Mouse (Mus musculus): ENCODE measurements at regions not wholly inside any gene's neighbourhood (a gene's known extent, or its start where the extent isn't known, plus 50 kb on each side); places are given as distances from the start of the nearest gene placed in this dataset.

GRCm38 (mm10) chr3:16941146-16941545 lies 934.9 kb upstream of the Gm5150 start:
- no peaks in the 10 kb centered on the region for H3K36me3 ChIP-seq (ENCODE audit: control insufficient read depth, insufficient read depth, low read length)
- H3K9me3 ChIP-seq (ENCODE audit: control insufficient read depth, low read length): no peaks in the 10 kb centered on the region
- no peaks in the 10 kb centered on the region for H3K27me3 ChIP-seq (ENCODE audit: control insufficient read depth, insufficient read depth, low read length)
- H3K27ac ChIP-seq (replicated peaks; ENCODE audit: low read depth, low read length): no peak overlapping the region
- WGBS: 11% methylated on average over 4 of the region's 4 CpGs
- ATAC-seq (ENCODE audit: insufficient number of reproducible peaks, low FRiP score, low TSS enrichment, low read depth) (no peak), DNase-seq (ENCODE audit: low spot score) (no peak)
- no peak overlapping the region for H3K9ac ChIP-seq (ENCODE audit: low read length)
- no peaks in the 10 kb centered on the region for H3K4me1 ChIP-seq (ENCODE audit: control insufficient read depth, insufficient read depth, low read length)
- no peak overlapping the region for H3K4me3 ChIP-seq (ENCODE audit: low read depth, low read length)
- H3K4me2 ChIP-seq (ENCODE audit: low read depth, severe bottlenecking): no peak overlapping the region

GRCm38 (mm10) chr3:16939533-16939932 lies 933.3 kb upstream of the Gm5150 start:
- H3K27ac ChIP-seq (replicated peaks; ENCODE audit: low read depth, low read length): no peak overlapping the region
- WGBS: 89% methylated on average over 6 of the region's 6 CpGs
- no peak for ATAC-seq (ENCODE audit: insufficient number of reproducible peaks, low FRiP score, low TSS enrichment, low read depth)

GRCm38 (mm10) chr3:16939127-16939526 lies 932.9 kb upstream of the Gm5150 start:
- WGBS: 91% methylated on average over 5 of the region's 5 CpGs
- H3K4me2 ChIP-seq (ENCODE audit: low read depth, severe bottlenecking): no peak overlapping the region
- ATAC-seq (ENCODE audit: insufficient number of reproducible peaks, low FRiP score, low TSS enrichment, low read depth): no peak
- H3K4me3 ChIP-seq (ENCODE audit: low read depth, low read length): no peak overlapping the region
- no peak overlapping the region for H3K9ac ChIP-seq (ENCODE audit: low read length)
- H3K4me1 ChIP-seq (ENCODE audit: control insufficient read depth, insufficient read depth, low read length): no peaks in the 10 kb centered on the region
- no peak overlapping the region for H3K27ac ChIP-seq (replicated peaks; ENCODE audit: low read depth, low read length)
- no peaks in the 10 kb centered on the region for H3K36me3 ChIP-seq (ENCODE audit: control insufficient read depth, insufficient read depth, low read length)
- H3K9me3 ChIP-seq (ENCODE audit: control insufficient read depth, low read length): no peaks in the 10 kb centered on the region
- no peak for DNase-seq (ENCODE audit: low spot score)
- H3K27me3 ChIP-seq (ENCODE audit: control insufficient read depth, insufficient read depth, low read length): no peaks in the 10 kb centered on the region

More at GRCm38 (mm10) chr3:16939533-16939932, 933.3 kb upstream of the Gm5150 start:
- no peaks in the 10 kb centered on the region for H3K27me3 ChIP-seq (ENCODE audit: control insufficient read depth, insufficient read depth, low read length)
- H3K9me3 ChIP-seq (ENCODE audit: control insufficient read depth, low read length): no peaks in the 10 kb centered on the region
- H3K4me3 ChIP-seq (ENCODE audit: low read depth, low read length): no peak overlapping the region
- no peaks in the 10 kb centered on the region for H3K36me3 ChIP-seq (ENCODE audit: control insufficient read depth, insufficient read depth, low read length)
- H3K4me2 ChIP-seq (ENCODE audit: low read depth, severe bottlenecking): no peak overlapping the region
- H3K4me1 ChIP-seq (ENCODE audit: control insufficient read depth, insufficient read depth, low read length): no peaks in the 10 kb centered on the region
- DNase-seq (ENCODE audit: low spot score): no peak
- no peak overlapping the region for H3K9ac ChIP-seq (ENCODE audit: low read length)

- Histone ChIP-seq H3K27ac (replicated peaks; ENCODE audit: low read depth, low read length) (no peak overlapping the region), H3K9me3 (ENCODE audit: control insufficient read depth, low read length) (no peaks in the 10 kb centered on the region), H3K27me3 (ENCODE audit: control insufficient read depth, insufficient read depth, low read length) (no peaks in the 10 kb centered on the region), H3K4me3 (ENCODE audit: low read depth, low read length) (no peak overlapping the region), H3K9ac (ENCODE audit: low read length) (no peak overlapping the region), H3K4me1 (ENCODE audit: control insufficient read depth, insufficient read depth, low read length) (no peaks in the 10 kb centered on the region), H3K36me3 (ENCODE audit: control insufficient read depth, insufficient read depth, low read length) (no peaks in the 10 kb centered on the region), H3K4me2 (ENCODE audit: low read depth, severe bottlenecking) (no peak overlapping the region)
- 76% methylated on average over 11 of the region's 11 CpGs for WGBS
- no peak for DNase-seq (ENCODE audit: low spot score)
- no peak for ATAC-seq (ENCODE audit: insufficient number of reproducible peaks, low FRiP score, low TSS enrichment, low read depth)
These were observed 932.3 kb upstream of the Gm5150 start for GRCm38 (mm10) chr3:16938491-16939001.

- DNase-seq (ENCODE audit: low spot score): no peak
- no peak overlapping the region for H3K4me2 ChIP-seq (ENCODE audit: low read depth, severe bottlenecking)
- no peaks in the 10 kb centered on the region for H3K27me3 ChIP-seq (ENCODE audit: control insufficient read depth, insufficient read depth, low read length)
- no peaks in the 10 kb centered on the region for H3K9me3 ChIP-seq (ENCODE audit: control insufficient read depth, low read length)
- WGBS: 62% methylated on average over 3 of the region's 3 CpGs
- no peaks in the 10 kb centered on the region for H3K4me1 ChIP-seq (ENCODE audit: control insufficient read depth, insufficient read depth, low read length)
- no peaks in the 10 kb centered on the region for H3K36me3 ChIP-seq (ENCODE audit: control insufficient read depth, insufficient read depth, low read length)
- no peak overlapping the region for H3K27ac ChIP-seq (replicated peaks; ENCODE audit: low read depth, low read length)
- H3K4me3 ChIP-seq (ENCODE audit: low read depth, low read length): no peak overlapping the region
- no peak for ATAC-seq (ENCODE audit: insufficient number of reproducible peaks, low FRiP score, low TSS enrichment, low read depth)
- H3K9ac ChIP-seq (ENCODE audit: low read length): no peak overlapping the region
These were observed 924.1 kb upstream of the Gm5150 start for GRCm38 (mm10) chr3:16930299-16930698.

- H3K27me3 ChIP-seq (ENCODE audit: control insufficient read depth, insufficient read depth, low read length): no peaks in the 10 kb centered on the region
- no peak for ATAC-seq (ENCODE audit: insufficient number of reproducible peaks, low FRiP score, low TSS enrichment, low read depth)
- no peak for DNase-seq (ENCODE audit: low spot score)
- no peak overlapping the region for H3K4me3 ChIP-seq (ENCODE audit: low read depth, low read length)
- H3K27ac ChIP-seq (replicated peaks; ENCODE audit: low read depth, low read length): no peak overlapping the region
- H3K9me3 ChIP-seq (ENCODE audit: control insufficient read depth, low read length): no peaks in the 10 kb centered on the region
- no peak overlapping the region for H3K9ac ChIP-seq (ENCODE audit: low read length)
- H3K4me1 ChIP-seq (ENCODE audit: control insufficient read depth, insufficient read depth, low read length): no peaks in the 10 kb centered on the region
- no peaks in the 10 kb centered on the region for H3K36me3 ChIP-seq (ENCODE audit: control insufficient read depth, insufficient read depth, low read length)
- H3K4me2 ChIP-seq (ENCODE audit: low read depth, severe bottlenecking): no peak overlapping the region
- WGBS: 90% methylated on average over 1 of the region's 1 CpGs
These were observed 923.6 kb upstream of the Gm5150 start for GRCm38 (mm10) chr3:16929846-16930245.

GRCm38 (mm10) chr3:16924018-16924417 lies 917.8 kb upstream of the Gm5150 start:
- Histone ChIP-seq H3K36me3 (ENCODE audit: control insufficient read depth, insufficient read depth, low read length) (no peaks in the 10 kb centered on the region), H3K27me3 (ENCODE audit: control insufficient read depth, insufficient read depth, low read length) (no peaks in the 10 kb centered on the region), H3K9me3 (ENCODE audit: control insufficient read depth, low read length) (no peaks in the 10 kb centered on the region), H3K4me1 (ENCODE audit: control insufficient read depth, insufficient read depth, low read length) (no peaks in the 10 kb centered on the region), H3K27ac (replicated peaks; ENCODE audit: low read depth, low read length) (no peak overlapping the region), H3K9ac (ENCODE audit: low read length) (no peak overlapping the region), H3K4me3 (ENCODE audit: low read depth, low read length) (no peak overlapping the region), H3K4me2 (ENCODE audit: low read depth, severe bottlenecking) (no peak overlapping the region)
- DNase-seq (ENCODE audit: low spot score) (no peak), ATAC-seq (ENCODE audit: insufficient number of reproducible peaks, low FRiP score, low TSS enrichment, low read depth) (no peak)

GRCm38 (mm10) chr3:16923234-16923914 lies 917.1 kb upstream of the Gm5150 start:
- Histone ChIP-seq H3K27ac (replicated peaks; ENCODE audit: low read depth, low read length) (no peak overlapping the region), H3K9me3 (ENCODE audit: control insufficient read depth, low read length) (no peaks in the 10 kb centered on the region), H3K9ac (ENCODE audit: low read length) (no peak overlapping the region), H3K4me1 (ENCODE audit: control insufficient read depth, insufficient read depth, low read length) (no peaks in the 10 kb centered on the region), H3K27me3 (ENCODE audit: control insufficient read depth, insufficient read depth, low read length) (no peaks in the 10 kb centered on the region), H3K4me3 (ENCODE audit: low read depth, low read length) (no peak overlapping the region), H3K4me2 (ENCODE audit: low read depth, severe bottlenecking) (no peak overlapping the region), H3K36me3 (ENCODE audit: control insufficient read depth, insufficient read depth, low read length) (no peaks in the 10 kb centered on the region)
- DNase-seq (ENCODE audit: low spot score) (no peak), ATAC-seq (ENCODE audit: insufficient number of reproducible peaks, low FRiP score, low TSS enrichment, low read depth) (no peak)

GRCm38 (mm10) chr3:16921330-16921729 lies 915.1 kb upstream of the Gm5150 start:
- Histone ChIP-seq H3K4me1 (ENCODE audit: control insufficient read depth, insufficient read depth, low read length) (no peaks in the 10 kb centered on the region), H3K4me2 (ENCODE audit: low read depth, severe bottlenecking) (no peak overlapping the region), H3K4me3 (ENCODE audit: low read depth, low read length) (no peak overlapping the region), H3K27ac (replicated peaks; ENCODE audit: low read depth, low read length) (no peak overlapping the region), H3K27me3 (ENCODE audit: control insufficient read depth, insufficient read depth, low read length) (no peaks in the 10 kb centered on the region), H3K36me3 (ENCODE audit: control insufficient read depth, insufficient read depth, low read length) (no peaks in the 10 kb centered on the region), H3K9ac (ENCODE audit: low read length) (no peak overlapping the region), H3K9me3 (ENCODE audit: control insufficient read depth, low read length) (no peaks in the 10 kb centered on the region)
- ATAC-seq (ENCODE audit: insufficient number of reproducible peaks, low FRiP score, low TSS enrichment, low read depth): no peak
- 73% methylated on average over 6 of the region's 6 CpGs for WGBS
- no peak for DNase-seq (ENCODE audit: low spot score)
